Mouse (Mus musculus) hindlimb bud, embryonic 11.5 days (tissue): ENCODE results near the gene Naaa.

Source experiments
- DNase-seq: peaks from one replicate; pipeline ENCODE4 v3.0.0-alpha.2; 2012; ENCODE audit warnings: low read depth, low spot score; ENCODE audit errors: extremely low spot score

Naaa gene

GRCm38 (mm10) chr5:92218915-92219793, 58.8 kb downstream of the Naaa start:
- no peak for DNase-seq

GRCm38 (mm10) chr5:92215308-92215707, 62.7 kb downstream of the Naaa start, which contains the start of gene U90926:
Gene U90926 (minus strand): TSS chr5:92215408.
- no peak for DNase-seq

- no peak for DNase-seq
These were observed 65.7 kb downstream of the Naaa start for GRCm38 (mm10) chr5:92212231-92212630.

GRCm38 (mm10) chr5:92210205-92210604, 67.8 kb downstream of the Naaa start:
- no peak for DNase-seq
